Mouse (Mus musculus): ENCODE results near the gene Atp1a1.

- TF ChIP-seq GATA1 (IDR thresholded peaks at IDR 0.05; ENCODE audit: borderline replicate concordance, low read length): no peak
- TF ChIP-seq FLI1 (IDR thresholded peaks at IDR 0.05; ENCODE audit: low read length): no peak
Observed at GRCm38 (mm10) chr3:101586794-101587193, 17.7 kb downstream of the Atp1a1 start.
